Mouse (Mus musculus): ENCODE measurements around the gene Vmn2r22.
"Not testable (repeated sequence)": the region's sequence is repeated elsewhere in the genome, so short reads cannot be mapped to it uniquely, and the experiment has no call there.

Vmn2r22 gene

GRCm38 (mm10) chr6:123650625-123651024 is at the start of gene Vmn2r22:
Gene Vmn2r22 (minus strand): TSS chr6:123650725.
- DNase-seq: not testable (repeated sequence)

DNA sequence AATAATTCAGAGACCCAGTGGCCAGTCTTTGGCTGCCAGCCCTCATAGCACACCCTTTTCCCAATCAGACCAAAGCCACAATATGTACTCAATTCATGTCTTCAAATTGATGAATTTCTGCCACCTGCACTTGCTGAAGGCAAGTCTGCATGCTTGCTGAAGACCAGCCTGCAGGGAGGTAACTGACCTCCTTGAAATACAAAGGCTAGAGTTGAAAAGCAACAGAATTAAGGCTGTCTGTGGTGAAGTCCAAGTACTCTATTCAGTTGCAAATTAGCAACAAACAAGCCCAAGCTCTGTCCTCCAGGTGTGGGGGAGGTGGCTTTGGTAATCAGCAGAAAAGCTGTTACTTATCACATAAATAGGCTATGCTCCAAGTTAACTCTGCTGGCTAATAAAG is 46.7 kb upstream of the Vmn2r22 start:
- no peak for DNase-seq

DNA sequence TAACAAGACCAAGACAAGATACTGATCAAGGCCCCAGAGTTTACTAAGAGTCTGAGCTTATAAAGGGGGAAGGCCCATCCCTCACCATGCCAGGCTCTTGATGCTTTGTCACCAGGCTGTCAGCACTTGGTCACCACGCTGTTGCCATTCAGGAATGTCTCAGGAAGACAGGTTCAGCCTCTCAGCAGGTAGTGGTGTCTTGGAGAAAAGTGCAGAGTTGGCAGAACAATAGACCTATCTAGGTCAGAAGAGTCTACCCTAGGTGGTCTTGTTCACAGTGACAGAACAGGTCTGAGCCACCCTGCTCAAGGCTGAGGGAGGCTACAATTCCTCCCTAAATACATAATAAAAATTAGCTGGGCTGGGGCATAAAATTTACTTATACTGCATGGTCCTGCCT is 46.1 kb upstream of the Vmn2r22 start:
- DNase-seq: not testable (repeated sequence)

- DNase-seq: no peak
These were observed 6.5 kb upstream of the Vmn2r22 start for GRCm38 (mm10) chr6:123657040-123657439.

GRCm38 (mm10) chr6:123639394-123639793 is 11.1 kb downstream of the Vmn2r22 start:
- DNase-seq: not testable (repeated sequence)

- DNase-seq: not testable (repeated sequence)
These were observed 26.7 kb downstream of the Vmn2r22 start for GRCm38 (mm10) chr6:123623784-123624183.

DNA sequence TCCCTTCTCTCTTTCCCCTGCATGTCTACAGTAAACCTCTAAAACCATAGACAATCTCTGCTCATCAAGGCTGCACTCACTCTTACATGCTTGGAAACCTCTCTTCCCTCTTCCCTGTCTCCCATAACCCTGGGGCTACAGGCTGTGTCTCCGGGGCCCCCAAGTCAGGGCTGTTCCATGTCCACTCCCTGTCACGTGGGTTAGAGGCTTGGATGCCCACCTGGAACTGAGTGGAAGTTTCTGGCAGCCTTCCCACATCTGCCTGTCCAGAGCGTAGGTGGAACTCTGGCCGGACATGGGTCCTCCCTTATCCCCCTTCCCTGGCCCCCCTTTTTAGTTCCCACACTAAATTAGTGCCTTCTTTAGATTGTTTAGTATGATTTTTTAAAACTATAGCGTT is 62.2 kb downstream of the Vmn2r22 start:
- not testable (repeated sequence) for DNase-seq

DNA sequence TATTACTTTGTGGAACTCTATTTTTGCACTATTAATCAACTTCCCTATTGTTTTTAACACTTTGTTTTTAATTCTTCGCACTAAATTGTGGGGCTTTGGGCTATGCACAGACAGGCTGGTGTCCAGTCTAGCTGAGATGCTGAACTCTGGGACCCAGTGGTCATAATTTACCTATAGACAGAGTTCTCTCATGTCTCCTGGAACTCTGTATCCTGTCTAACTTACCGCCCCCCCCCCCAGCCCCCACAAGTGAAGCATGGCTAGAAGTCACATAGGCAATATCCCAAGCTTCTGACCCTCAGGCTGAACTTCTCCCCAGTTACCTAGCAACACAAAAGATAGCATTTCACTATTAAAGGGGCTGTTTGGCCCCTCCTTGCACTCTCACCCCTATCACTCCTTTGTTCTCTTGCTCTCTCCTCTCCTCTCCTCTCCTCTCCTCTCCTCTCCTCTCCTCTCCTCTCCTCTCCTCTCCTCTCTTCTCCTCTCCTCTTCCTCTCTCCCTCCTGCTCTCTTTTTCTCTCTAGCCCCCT is 62.7 kb downstream of the Vmn2r22 start:
- DNase-seq: not testable (repeated sequence)

DNA sequence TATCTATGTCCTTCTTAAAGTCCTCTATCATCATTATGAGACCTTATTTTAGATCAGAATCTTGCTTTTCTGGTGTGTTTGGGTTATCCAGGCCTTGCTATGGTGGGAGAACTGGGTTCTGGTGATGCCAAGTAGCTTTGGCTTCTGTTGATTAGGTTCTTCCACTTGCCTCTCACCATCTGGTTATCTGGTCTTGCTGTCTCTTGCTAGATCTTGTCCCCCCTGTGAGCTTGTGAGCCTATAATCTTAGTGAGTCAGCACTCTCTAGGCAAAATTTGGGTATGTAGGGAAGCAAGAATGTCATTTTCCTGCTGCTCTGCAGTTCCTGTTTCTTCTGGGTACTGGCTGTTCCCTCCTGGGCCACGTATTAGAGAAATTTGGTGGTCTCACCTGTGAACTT is 66.5 kb downstream of the Vmn2r22 start:
- not testable (repeated sequence) for DNase-seq

- not testable (repeated sequence) for DNase-seq
These were observed 75.8 kb downstream of the Vmn2r22 start for GRCm38 (mm10) chr6:123574698-123575097.
